Comparison of ENCODE assay signal across 26 mouse cellular contexts in genomic region chr6:135405093-135405492, GRCm38 (mm10). TPM values are rescaled to one million over a fixed set of nuclear protein-coding genes. Genes with fewer than 3 reads are reported as not detected.
A peak's percentile ranks its signal among the peaks of the same experiment; 100 is the strongest.
DNase-seq lines count a peak whose midpoint lies in the region; ATAC-seq and TF ChIP-seq lines count a peak whose summit lies in the region.
"Had no signal": no experiment of that assay in that cellular context is flagged by ENCODE, and none has a peak within 500 bp of the region (broad histone marks: within the 10 kb centered on the region; RNA-seq: fewer than 3 reads in every experiment).

No protein-coding gene starts in this region.

- whole genome bisulfite sequencing in liver, embryonic 11.5 days = 47% methylated on average over 11 of the region's 11 CpGs
- WGBS in liver, postnatal 0 days (ENCODE audit: insufficient replicate concordance) = 57% methylated on average over 11 of the region's 11 CpGs

- H3K4me3 ChIP-seq in erythroblast, embryonic 14.5 days (replicated peaks) = peak overlapping the region; percentile 12
- no peak overlapping the region; a peak in 1 of 4 replicates for H3K4me3 ChIP-seq in MEL (ENCODE audit: control insufficient read depth in 1 of 2, insufficient read depth in 1 of 2, low read depth in 2 of 2, low read length in 2 of 2)
- H3K4me3 ChIP-seq in liver, embryonic 11.5 days (ENCODE audit: low read depth, low read length) = no peak overlapping the region
- no peak overlapping the region for H3K4me3 ChIP-seq in liver, postnatal 0 days (ENCODE audit: low read depth, low read length)
- H3K4me3 ChIP-seq: embryonic facial prominence, embryonic 15.5 days; forebrain, embryonic 10.5 days; heart, embryonic 15.5 days; layer of hippocampus, adult 2 months; limb, embryonic 12.5 days; midbrain, embryonic 10.5 days; myocyte; neural tube, embryonic 13.5 days had no signal

- H3K79me2 ChIP-seq in MEL (ENCODE audit: control insufficient read depth, insufficient read depth, low read length, poor library complexity) = no peaks in the 10 kb centered on the region

- no peak overlapping the region for H3K9ac ChIP-seq in MEL (ENCODE audit: control insufficient read depth, low read depth, low read length, poor library complexity, severe bottlenecking)
- H3K9ac ChIP-seq in liver, embryonic 11.5 days (ENCODE audit: low read depth, low read length) = no peak overlapping the region
- no peak overlapping the region for H3K9ac ChIP-seq in liver, postnatal 0 days (replicated peaks)
- H3K9ac ChIP-seq: embryonic facial prominence, embryonic 15.5 days; heart, embryonic 15.5 days; limb, embryonic 12.5 days; neural tube, embryonic 13.5 days had no signal

- H3K36me3 ChIP-seq in erythroblast, embryonic 14.5 days (ENCODE audit: control insufficient read depth) = no peaks in the 10 kb centered on the region
- no peaks in the 10 kb centered on the region; a peak in 1 of 4 replicates for H3K36me3 ChIP-seq in MEL (ENCODE audit: control insufficient read depth in 1 of 2, insufficient read depth in 2 of 2, low read length in 2 of 2)
- H3K36me3 ChIP-seq in liver, embryonic 11.5 days (ENCODE audit: control insufficient read depth, insufficient read depth, low read length) = no peaks in the 10 kb centered on the region
- no peaks in the 10 kb centered on the region for H3K36me3 ChIP-seq in liver, postnatal 0 days (replicated peaks; ENCODE audit: insufficient read depth, low read length)
- H3K36me3 ChIP-seq: embryonic facial prominence, embryonic 15.5 days; forebrain, embryonic 10.5 days; heart, embryonic 15.5 days; limb, embryonic 12.5 days; midbrain, embryonic 10.5 days; neural tube, embryonic 13.5 days had no signal

- DNase-seq in MEL (ENCODE audit: low read depth, low spot score) = peak; percentile 52
- no peak for DNase-seq in liver, embryonic 11.5 days (ENCODE audit: low spot score)
- DNase-seq in liver, postnatal 0 days = no peak
- DNase-seq in retina, embryonic 14.5 days (ENCODE audit: low spot score) = no peak
- no peak for DNase-seq in lung, postnatal 14 days
- DNase-seq: adrenal gland, adult 8-10 months; cerebellum, adult 2 months; cerebellum, postnatal 36 days; gastrocnemius, postnatal 10 days; heart, adult 18-20 months; kidney, postnatal 25 days; lung, adult 2 months; thymus, postnatal 25 days had no signal

- H3K9me3 ChIP-seq in erythroblast, embryonic 14.5 days (ENCODE audit: control insufficient read depth, low read length) = no peaks in the 10 kb centered on the region
- no peaks in the 10 kb centered on the region for H3K9me3 ChIP-seq in MEL (replicated peaks; ENCODE audit: insufficient read depth, low read length)
- H3K9me3 ChIP-seq in liver, embryonic 11.5 days (ENCODE audit: control insufficient read depth, low read length) = no peaks in the 10 kb centered on the region
- H3K9me3 ChIP-seq in liver, postnatal 0 days (ENCODE audit: low read length) = no peaks in the 10 kb centered on the region
- H3K9me3 ChIP-seq: embryonic facial prominence, embryonic 15.5 days; forebrain, embryonic 10.5 days; heart, embryonic 15.5 days; limb, embryonic 12.5 days; midbrain, embryonic 10.5 days; neural tube, embryonic 13.5 days had no signal

- no peak for ATAC-seq in erythroblast, adult 5-6 weeks (replicated peaks; ENCODE audit: low FRiP score, poor library complexity, severe bottlenecking)
- ATAC-seq in liver, embryonic 11.5 days (replicated peaks; ENCODE audit: low FRiP score) = peak; percentile 92
- ATAC-seq in liver, postnatal 0 days = peak; percentile 43; the same call in 1 of the 2 replicates
- ATAC-seq: forebrain, embryonic 16.5 days; intestine, postnatal 0 days; midbrain, embryonic 16.5 days had no signal

- peaks cover 18% of the 10 kb centered on the region for H3K4me1 ChIP-seq in erythroblast, embryonic 14.5 days (ENCODE audit: control insufficient read depth)
- peaks cover 0 to 8% of the 10 kb centered on the region in 2 experiments; a peak in 2 of 4 replicates for H3K4me1 ChIP-seq in MEL (ENCODE audit: control insufficient read depth in 1 of 2, insufficient read depth in 2 of 2, low read length in 2 of 2)
- H3K4me1 ChIP-seq in liver, embryonic 11.5 days (replicated peaks; ENCODE audit: control insufficient read depth, insufficient read depth, low read length) = peaks cover 20% of the 10 kb centered on the region
- no peaks in the 10 kb centered on the region for H3K4me1 ChIP-seq in liver, postnatal 0 days (ENCODE audit: insufficient read depth)
- H3K4me1 ChIP-seq: embryonic facial prominence, embryonic 15.5 days; heart, embryonic 15.5 days; limb, embryonic 12.5 days had no signal

- peak; percentile 62 to 68 for TF ChIP-seq EP300 in MEL (IDR thresholded peaks at IDR 0.05; ENCODE audit: low read depth in 1 of 2, low read length in 2 of 2)
- no peak for TF ChIP-seq EP300 in liver, postnatal 0 days (IDR thresholded peaks at IDR 0.05; ENCODE audit: low read depth)

- no peaks in the 10 kb centered on the region for H3K27me3 ChIP-seq in erythroblast, embryonic 14.5 days (ENCODE audit: control insufficient read depth)
- H3K27me3 ChIP-seq in MEL (ENCODE audit: control insufficient read depth in 1 of 2, insufficient read depth in 2 of 2, low read length in 2 of 2) = no peaks in the 10 kb centered on the region
- H3K27me3 ChIP-seq in liver, embryonic 11.5 days (replicated peaks; ENCODE audit: control insufficient read depth, insufficient read depth, low read length) = no peaks in the 10 kb centered on the region
- 0 out of 2 replicates have a peak, but pooled peaks cover 3% of the 10 kb centered on the region for H3K27me3 ChIP-seq in liver, postnatal 0 days (ENCODE audit: insufficient read depth, low read length)
- H3K27me3 ChIP-seq: embryonic facial prominence, embryonic 15.5 days; heart, embryonic 15.5 days; limb, embryonic 12.5 days; neural tube, embryonic 13.5 days had no signal

- no peak overlapping the region for H3K27ac ChIP-seq in MEL (ENCODE audit: control insufficient read depth, low read depth, low read length)
- H3K27ac ChIP-seq in liver, embryonic 11.5 days (ENCODE audit: low read depth, low read length) = peak overlapping the region; percentile 48; the same call in 1 of the 2 replicates
- H3K27ac ChIP-seq in liver, postnatal 0 days (ENCODE audit: low read depth) = no peak overlapping the region
- H3K27ac ChIP-seq: embryonic facial prominence, embryonic 15.5 days; forebrain, embryonic 10.5 days; heart, embryonic 15.5 days; layer of hippocampus, adult 2 months; limb, embryonic 12.5 days; midbrain, embryonic 10.5 days; neural tube, embryonic 13.5 days had no signal

- no peak for TF ChIP-seq RAD21 in MEL (IDR thresholded peaks at IDR 0.05; ENCODE audit: low read depth, low read length)

- no peak for TF ChIP-seq CTCF in MEL (IDR thresholded peaks at IDR 0.05 in 2 of 3, conservative IDR thresholded peaks at IDR 0.05 in 1 of 3; ENCODE audit: control insufficient read depth in 1 of 3, insufficient read depth in 1 of 3, low read depth in 2 of 3, low read length in 3 of 3, poor library complexity in 1 of 3, severe bottlenecking in 1 of 3)
- TF ChIP-seq CTCF in liver, postnatal 0 days (IDR thresholded peaks at IDR 0.05; ENCODE audit: low read depth) = no peak

- TF ChIP-seq POLR2A in MEL (IDR thresholded peaks at IDR 0.05; ENCODE audit: control insufficient read depth in 1 of 2, insufficient read depth in 1 of 2, low read depth in 1 of 2, low read length in 2 of 2, poor library complexity in 1 of 2) = no peak

- H3K4me2 ChIP-seq in liver, embryonic 11.5 days = peak overlapping the region; percentile 52
- no peak overlapping the region for H3K4me2 ChIP-seq in liver, postnatal 0 days (ENCODE audit: low read depth, low read length)
- H3K4me2 ChIP-seq: embryonic facial prominence, embryonic 15.5 days; heart, embryonic 15.5 days; limb, embryonic 12.5 days; neural tube, embryonic 13.5 days had no signal

TF ChIP-seq in MEL, 35 proteins besides CTCF, POLR2A, EP300 and RAD21:
- no peak for TF ChIP-seq ZKSCAN1 (IDR thresholded peaks at IDR 0.05; ENCODE audit: low read depth, low read length)
- TF ChIP-seq BHLHE40 (IDR thresholded peaks at IDR 0.05; ENCODE audit: borderline replicate concordance, low read depth, low read length) = no peak
- no peak for TF ChIP-seq ZMIZ1 (IDR thresholded peaks at IDR 0.05; ENCODE audit: low read depth, low read length)
- peak; percentile 69 for TF ChIP-seq TAL1 (IDR thresholded peaks at IDR 0.05; ENCODE audit: low read length)
- TF ChIP-seq E2F4 (IDR thresholded peaks at IDR 0.05; ENCODE audit: borderline replicate concordance, low read depth, low read length) = no peak
- TF ChIP-seq USF1 (IDR thresholded peaks at IDR 0.05; ENCODE audit: low read depth, low read length) = no peak
- TF ChIP-seq TCF12 (IDR thresholded peaks at IDR 0.05; ENCODE audit: low read depth, low read length) = peak; percentile 77
- 0 out of 2 replicates have a peak, but pooled peaks have one; percentile 17 for TF ChIP-seq ETS1 (IDR thresholded peaks at IDR 0.05; ENCODE audit: low read depth, low read length)
- TF ChIP-seq MEF2A (IDR thresholded peaks at IDR 0.05; ENCODE audit: extremely low read depth, insufficient replicate concordance, low read depth, low read length, poor library complexity, severe bottlenecking) = no peak
- no peak for TF ChIP-seq MYB (IDR thresholded peaks at IDR 0.05; ENCODE audit: low read depth, low read length)
- TF ChIP-seq GATA1 (IDR thresholded peaks at IDR 0.05; ENCODE audit: low read depth, low read length) = peak; percentile 79
- TF ChIP-seq KAT2A (conservative IDR thresholded peaks at IDR 0.05; ENCODE audit: low read depth, low read length) = no peak
- TF ChIP-seq NELFE (IDR thresholded peaks at IDR 0.05; ENCODE audit: low read depth, low read length) = no peak
- no peak for TF ChIP-seq MAZ (IDR thresholded peaks at IDR 0.05; ENCODE audit: low read depth, low read length)
- no peak for TF ChIP-seq CHD2 (IDR thresholded peaks at IDR 0.05; ENCODE audit: low read length)

RNA-seq across cellular contexts. Expression of gene Emp1, which starts 42.7 kb away (rescaled TPM):
- not detected in 2 replicates for polyA plus RNA-seq in erythroblast, embryonic 14.5 days (2012)
- total RNA-seq in erythroblast, adult 5-6 weeks (2015; ENCODE audit: low replicate concordance) = 0.42 and 2.3 TPM in 2 replicates
- total RNA-seq in erythroblast, adult 5-6 weeks (2017; ENCODE audit: low replicate concordance) = 2.1 TPM in 1 of 2 replicates, not detected in the other
- not detected in 2 replicates for total RNA-seq in MEL (2012; rRNA removed)
- not detected for polyA plus RNA-seq in MEL (2012; ENCODE audit: insufficient read depth in 1 of 2, insufficient read length in 2 of 2, low read depth in 1 of 2, low replicate concordance in 2 of 2, missing spikeins in 1 of 2)
- polyA plus RNA-seq in liver, embryonic 11.5 days (2014; fragmentation: Nextera tagmentation; extraction: Ambion mirVana) = 0.81 and 1.5 TPM in 2 replicates
- 1.2 TPM in 2 replicates for polyA plus RNA-seq in liver, postnatal 0 days (2015; fragmentation: Nextera tagmentation; extraction: Ambion mirVana)
